Mouse (Mus musculus) myocyte (in vitro differentiated cells): ENCODE measurements around the gene Cul5. TPM values are rescaled to one million over a fixed set of nuclear protein-coding genes. Genes with fewer than 3 reads are reported as not detected.

ENCODE experiments used
- H3K27me3 ChIP-seq: one replicate; pipeline ENCODE4 v1.6.1; 2011; ENCODE audit not compliant: control insufficient read depth, insufficient read depth, insufficient read length
- H3K36me3 ChIP-seq: one replicate; pipeline ENCODE4 v1.6.1; 2011; ENCODE audit not compliant: control insufficient read depth, insufficient read depth
- H3K4me2 ChIP-seq: one replicate; pipeline ENCODE4 v1.6.1; 2011; ENCODE audit warnings: low read depth, control low read depth
- H3K4me3 ChIP-seq: one replicate; pipeline ENCODE4 v1.5.1; 2011; ENCODE audit warnings: mild to moderate bottlenecking, control low read depth, moderate library complexity
- H3K79me2 ChIP-seq: one replicate; pipeline ENCODE4 v1.6.1; 2011; ENCODE audit not compliant: control insufficient read depth, insufficient read depth
- H3ac ChIP-seq: one replicate; pipeline ENCODE4 v1.6.1; 2011; ENCODE audit not compliant: control insufficient read depth, insufficient read length
- CEBPB ChIP-seq: IDR thresholded peaks from 2 replicates; pipeline ENCODE4 v1.6.1; 2011; ENCODE audit warnings: mild to moderate bottlenecking, moderate library complexity; ENCODE audit not compliant: poor library complexity, insufficient read depth, severe bottlenecking
- E2F4 ChIP-seq: IDR thresholded peaks from one replicate; pipeline ENCODE4 v1.6.1; 2011; ENCODE audit warnings: mild to moderate bottlenecking, control low read depth, moderate library complexity; ENCODE audit not compliant: insufficient read depth
- MAX ChIP-seq: IDR thresholded peaks from one replicate; pipeline ENCODE4 v1.6.1; 2011; ENCODE audit warnings: low read depth, mild to moderate bottlenecking, control low read depth
- MYOD1 ChIP-seq, 3 experiments: IDR thresholded peaks; one replicate each; pipeline ENCODE4 v1.6.1; 2011; ENCODE audit warnings: control low read depth in 2 of 3, low read depth in 2 of 3, mild to moderate bottlenecking in 2 of 3, moderate library complexity in 1 of 3; ENCODE audit not compliant: insufficient read length in 2 of 3, control insufficient read depth in 1 of 3
- MYOG ChIP-seq, 3 experiments: IDR thresholded peaks; one replicate each; pipeline ENCODE4 v1.6.1; 2011; ENCODE audit warnings: control low read depth in 2 of 3, low read depth in 2 of 3, mild to moderate bottlenecking in 2 of 3; ENCODE audit not compliant: insufficient read length in 2 of 3, control insufficient read depth in 1 of 3, insufficient read depth in 1 of 3
- POLR2A ChIP-seq: IDR thresholded peaks from one replicate; pipeline ENCODE4 v1.6.1; 2011; ENCODE audit warnings: low read depth, mild to moderate bottlenecking, control low read depth, moderate library complexity; ENCODE audit not compliant: insufficient read length
- POLR2AphosphoS2 ChIP-seq: IDR thresholded peaks from one replicate; pipeline ENCODE4 v1.6.1; 2011; ENCODE audit warnings: low read depth, control low read depth; ENCODE audit not compliant: insufficient read length
- REST ChIP-seq: IDR thresholded peaks from one replicate; pipeline ENCODE4 v1.6.1; 2011; ENCODE audit warnings: mild to moderate bottlenecking, control low read depth, moderate library complexity; ENCODE audit not compliant: insufficient read depth, insufficient read length
- SRF ChIP-seq: IDR thresholded peaks from one replicate; pipeline ENCODE4 v1.6.1; 2011; ENCODE audit warnings: low read depth; ENCODE audit not compliant: control insufficient read depth, insufficient read length
- TCF12 ChIP-seq: IDR thresholded peaks from one replicate; pipeline ENCODE4 v1.6.1; 2011; ENCODE audit warnings: mild to moderate bottlenecking, control low read depth; ENCODE audit not compliant: poor library complexity, insufficient read depth, severe bottlenecking
- TCF3 ChIP-seq: IDR thresholded peaks from one replicate; pipeline ENCODE4 v1.6.1; 2011; ENCODE audit warnings: low read depth, control low read depth; ENCODE audit not compliant: insufficient read length
- USF1 ChIP-seq: IDR thresholded peaks from one replicate; pipeline ENCODE4 v1.6.1; 2011; ENCODE audit warnings: low read depth, mild to moderate bottlenecking, control low read depth, moderate library complexity
- polyA plus RNA-seq: library from polyadenylated mRNA; unstranded; fragments of >200 nt; fragmentation: generic; extraction: Trizol; gene quantifications from one replicate; pipeline ENCODE4 v1.2.1, GENCODE M21; 2012; ENCODE audit warnings: missing spikeins

Cul5 gene
- polyA plus RNA-seq, 1 experiment, result 10.2 TPM

DNA sequence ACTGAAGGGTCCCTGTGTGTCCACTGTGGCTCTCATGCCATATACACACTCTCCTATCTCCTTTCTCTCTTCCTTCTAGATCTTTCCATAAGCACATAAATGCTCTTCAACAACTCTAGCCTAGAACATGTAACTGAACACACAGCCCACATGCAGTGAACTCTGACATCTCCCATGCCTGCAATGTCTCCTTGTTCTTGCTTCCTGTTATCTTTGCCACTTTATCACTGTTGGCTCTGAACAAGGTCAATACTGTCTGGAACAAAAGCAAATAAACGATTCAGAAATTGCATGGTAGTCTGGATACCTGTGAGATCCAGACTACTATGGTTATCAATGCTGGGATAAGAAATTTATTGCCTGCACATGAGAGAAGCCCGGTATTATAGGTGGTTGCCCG is 66.0 kb downstream of the Cul5 start:
- TF ChIP-seq MYOG (IDR thresholded peaks at IDR 0.05; ENCODE audit: control insufficient read depth in 1 of 3, insufficient read depth in 1 of 3, insufficient read length in 2 of 3, low read depth in 2 of 3) (no peak), CEBPB (no peak)
- no peaks in the 10 kb centered on the region for H3K27me3 ChIP-seq
- H3K79me2 ChIP-seq, result peaks cover 55% of the 10 kb centered on the region
- H3ac ChIP-seq, result no peak overlapping the region
- no peak overlapping the region for H3K4me3 ChIP-seq
- H3K4me2 ChIP-seq, result peak overlapping the region; percentile 51
- no peaks in the 10 kb centered on the region for H3K36me3 ChIP-seq

DNA sequence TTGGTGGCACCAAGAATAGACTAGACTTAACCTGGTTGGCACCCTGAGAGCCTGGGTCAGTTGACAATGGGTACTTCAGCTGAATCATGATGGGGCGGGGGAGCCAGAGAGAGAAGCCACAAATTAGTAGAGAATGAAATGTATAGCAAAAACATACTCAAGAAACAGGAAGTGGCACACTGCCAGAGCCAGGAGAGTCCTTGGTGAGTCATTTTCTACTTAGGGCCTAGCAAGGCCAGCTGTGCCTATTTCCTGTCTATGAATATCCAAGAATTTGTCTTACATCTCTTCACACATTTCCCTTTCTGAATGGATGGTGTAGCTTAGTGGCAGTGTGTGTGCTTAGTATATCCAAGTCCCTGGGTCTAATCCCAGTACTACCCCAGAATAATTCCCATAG is 66.4 kb downstream of the Cul5 start:
- no peaks in the 10 kb centered on the region for H3K36me3 ChIP-seq
- H3K27me3 ChIP-seq, result no peaks in the 10 kb centered on the region
- peaks cover 54% of the 10 kb centered on the region for H3K79me2 ChIP-seq
- H3ac ChIP-seq, result no peak overlapping the region
- peak overlapping the region; percentile 51 for H3K4me2 ChIP-seq
- TF ChIP-seq CEBPB, result no peak
- no peak for TF ChIP-seq TCF3
- no peak for TF ChIP-seq MAX
- no peak for TF ChIP-seq POLR2A
- TF ChIP-seq USF1, result no peak
- no peak for TF ChIP-seq SRF
- TF ChIP-seq REST, result no peak
- no peak for TF ChIP-seq TCF12
- no peak for TF ChIP-seq POLR2AphosphoS2
- peak in 1 of 3 experiments; percentile 21 for TF ChIP-seq MYOG (IDR thresholded peaks at IDR 0.05; ENCODE audit: control insufficient read depth in 1 of 3, insufficient read depth in 1 of 3, insufficient read length in 2 of 3, low read depth in 2 of 3)
- no peak for TF ChIP-seq E2F4
- TF ChIP-seq MYOD1 (IDR thresholded peaks at IDR 0.05; ENCODE audit: control insufficient read depth in 1 of 3, insufficient read length in 2 of 3, low read depth in 2 of 3), result peak in 1 of 3 experiments; percentile 52
- H3K4me3 ChIP-seq, result no peak overlapping the region

DNA sequence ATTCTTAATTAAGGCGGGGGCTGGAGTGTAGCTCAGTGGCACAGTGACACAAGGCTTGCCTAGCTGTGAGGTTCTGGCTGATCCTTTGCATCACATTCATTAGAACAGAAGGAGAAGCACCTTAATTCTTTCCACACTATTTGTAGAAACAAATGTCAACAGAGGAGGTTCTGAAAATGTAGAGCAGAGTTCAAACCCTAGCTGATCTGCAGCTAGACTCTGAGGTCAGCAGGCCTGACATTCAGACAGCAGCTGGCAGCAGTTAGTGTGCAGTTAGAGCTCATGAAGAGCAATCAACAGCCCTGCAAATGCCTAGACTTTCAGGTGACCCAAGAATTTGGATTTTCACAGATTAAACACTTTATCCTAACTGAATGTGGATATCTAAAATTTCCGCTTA is 68.3 kb downstream of the Cul5 start:
- TF ChIP-seq POLR2AphosphoS2 (no peak), MYOD1 (IDR thresholded peaks at IDR 0.05; ENCODE audit: control insufficient read depth in 1 of 3, insufficient read length in 2 of 3, low read depth in 2 of 3) (peak in 1 of 3 experiments; percentile 59), REST (no peak), MAX (no peak)
- Histone ChIP-seq H3K27me3 (no peaks in the 10 kb centered on the region), H3K36me3 (no peaks in the 10 kb centered on the region)

DNA sequence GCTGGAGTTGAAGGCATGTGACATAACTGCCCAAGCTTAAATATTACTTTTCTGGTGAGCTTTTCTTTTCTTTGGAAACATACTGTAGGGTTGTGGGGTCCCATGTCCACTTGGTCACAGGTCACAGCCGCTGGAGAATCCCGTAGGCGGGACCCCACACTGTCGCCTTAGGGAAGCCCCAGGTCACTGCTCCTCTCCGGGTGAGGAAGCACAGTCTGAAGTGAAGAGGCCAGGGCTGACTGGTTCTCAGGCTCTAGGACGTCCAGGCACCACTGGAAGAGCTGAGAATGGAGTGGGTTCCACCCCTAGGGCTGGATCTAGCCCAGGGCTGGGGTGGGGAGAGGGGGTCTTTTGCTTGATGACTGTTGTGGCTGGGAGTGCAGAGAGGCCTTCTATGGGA is 71.2 kb downstream of the Cul5 start:
- Histone ChIP-seq H3K27me3 (no peaks in the 10 kb centered on the region), H3K36me3 (peaks cover 7% of the 10 kb centered on the region), H3K4me3 (no peak overlapping the region), H3K79me2 (peaks cover 26% of the 10 kb centered on the region), H3ac (no peak overlapping the region), H3K4me2 (no peak overlapping the region)
- TF ChIP-seq POLR2A, result no peak
- no peak for TF ChIP-seq MYOG (IDR thresholded peaks at IDR 0.05; ENCODE audit: control insufficient read depth in 1 of 3, insufficient read depth in 1 of 3, insufficient read length in 2 of 3, low read depth in 2 of 3)
- no peak for TF ChIP-seq TCF12
- no peak for TF ChIP-seq SRF
- TF ChIP-seq TCF3, result no peak
- no peak for TF ChIP-seq MYOD1 (IDR thresholded peaks at IDR 0.05; ENCODE audit: control insufficient read depth in 1 of 3, insufficient read length in 2 of 3, low read depth in 2 of 3)
- no peak for TF ChIP-seq CEBPB
- TF ChIP-seq MAX, result no peak
- no peak for TF ChIP-seq USF1
- no peak for TF ChIP-seq POLR2AphosphoS2
- TF ChIP-seq REST, result no peak
- TF ChIP-seq E2F4, result no peak

More for the DNA sequence above, 68.3 kb downstream of the Cul5 start:
- H3K4me2 ChIP-seq, result no peak overlapping the region
- H3ac ChIP-seq, result no peak overlapping the region
- H3K79me2 ChIP-seq, result peaks cover 47% of the 10 kb centered on the region
- H3K4me3 ChIP-seq, result no peak overlapping the region

DNA sequence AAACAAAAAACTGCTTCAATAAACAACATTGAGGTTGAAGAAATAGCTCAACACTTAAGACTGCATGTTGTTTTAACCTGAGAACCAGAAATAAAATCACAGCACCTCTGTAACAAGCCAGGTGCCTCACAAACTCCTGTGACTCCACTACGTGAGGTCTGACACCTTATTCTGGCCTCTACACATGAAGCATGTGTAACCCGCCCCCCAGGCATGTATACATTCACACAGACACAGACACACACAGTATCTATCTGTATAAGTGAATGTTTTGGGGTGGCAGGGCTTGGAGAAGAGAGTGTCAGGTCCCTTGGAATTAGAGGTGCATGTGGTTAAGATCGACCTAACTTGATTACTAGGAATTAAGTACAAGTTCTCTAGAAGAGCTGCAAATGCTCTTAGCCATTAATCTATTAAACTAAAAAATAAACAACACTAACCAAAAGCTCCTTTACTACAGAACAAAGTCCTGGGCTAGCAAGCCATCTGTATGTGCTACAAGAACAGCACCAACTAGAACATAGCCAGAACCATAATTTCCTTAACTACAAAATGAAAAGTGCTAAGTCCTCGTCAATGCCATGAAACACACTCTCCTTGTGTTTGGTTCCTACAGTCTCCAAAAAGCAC is 72.7 kb downstream of the Cul5 start:
- peaks cover 15% of the 10 kb centered on the region for H3K36me3 ChIP-seq
- peaks cover 21% of the 10 kb centered on the region for H3K79me2 ChIP-seq
- H3K4me3 ChIP-seq, result no peak overlapping the region
- no peak for TF ChIP-seq SRF
- TF ChIP-seq E2F4, result no peak
- TF ChIP-seq MAX, result no peak
- H3K4me2 ChIP-seq, result no peak overlapping the region
- no peak overlapping the region for H3ac ChIP-seq
- H3K27me3 ChIP-seq, result no peaks in the 10 kb centered on the region

DNA sequence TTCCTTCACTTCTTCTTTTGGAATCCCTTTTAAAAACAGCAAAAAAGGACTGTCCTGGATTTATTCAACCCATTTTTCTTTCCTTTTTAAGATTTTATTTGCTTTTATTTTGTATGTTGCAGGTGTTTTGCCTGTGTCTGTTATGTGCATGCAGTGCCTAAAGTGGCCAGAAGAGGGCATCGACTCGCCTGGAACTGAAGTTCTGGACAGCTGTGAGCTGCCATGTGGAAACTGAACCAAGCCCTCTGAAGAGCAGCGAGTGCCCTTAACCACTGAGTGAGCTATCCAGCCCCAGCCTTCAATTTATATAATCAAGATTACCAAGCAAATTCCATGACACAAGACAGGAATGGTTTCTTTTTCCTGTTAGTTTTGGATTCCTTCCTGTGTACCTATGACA is 75.0 kb downstream of the Cul5 start:
- Histone ChIP-seq H3ac (no peak overlapping the region), H3K27me3 (no peaks in the 10 kb centered on the region), H3K4me2 (no peak overlapping the region), H3K36me3 (peaks cover 22% of the 10 kb centered on the region), H3K79me2 (peaks cover 9% of the 10 kb centered on the region), H3K4me3 (no peak overlapping the region)
- TF ChIP-seq TCF3 (no peak), MYOD1 (IDR thresholded peaks at IDR 0.05; ENCODE audit: control insufficient read depth in 1 of 3, insufficient read length in 2 of 3, low read depth in 2 of 3) (peak in 2 of 3 experiments; percentile 45 to 63), REST (no peak), MAX (no peak), MYOG (IDR thresholded peaks at IDR 0.05; ENCODE audit: control insufficient read depth in 1 of 3, insufficient read depth in 1 of 3, insufficient read length in 2 of 3, low read depth in 2 of 3) (peak; percentile 16 to 67 (median 67)), E2F4 (no peak)
